Mouse (Mus musculus) MEL (cell line): ENCODE measurements around the gene Cramp1l.

ENCODE experiments used
- CTCF ChIP-seq, 3 experiments: IDR thresholded peaks in 2 of 3; conservative IDR thresholded peaks in 1 of 3; 2 replicates each; pipeline ENCODE4 v1.5.1; 2011 to 2012; ENCODE audit warnings: low read length in 3 of 3, low read depth in 2 of 3, mild to moderate bottlenecking in 2 of 3, improper control_type of control experiment in 1 of 3, inconsistent platforms in 1 of 3, mixed read lengths in 1 of 3, moderate library complexity in 1 of 3; ENCODE audit not compliant: control insufficient read depth in 1 of 3, insufficient read depth in 1 of 3, poor library complexity in 1 of 3, severe bottlenecking in 1 of 3
- GATA1 ChIP-seq: IDR thresholded peaks from 2 replicates; pipeline ENCODE4 v1.6.1; 2011; ENCODE audit warnings: low read depth, low read length, improper control_type of control experiment
- HCFC1 ChIP-seq: IDR thresholded peaks from 2 replicates; pipeline ENCODE4 v1.6.1; 2012; ENCODE audit warnings: low read depth, mild to moderate bottlenecking, inconsistent platforms, low read length, improper control_type of control experiment, moderate library complexity
- MAFK ChIP-seq: IDR thresholded peaks from 2 replicates; pipeline ENCODE4 v1.6.1; 2011; ENCODE audit warnings: low read depth, mild to moderate bottlenecking, low read length, improper control_type of control experiment, borderline replicate concordance
- MAZ ChIP-seq: IDR thresholded peaks from 2 replicates; pipeline ENCODE4 v1.6.1; 2012; ENCODE audit warnings: low read depth, mild to moderate bottlenecking, inconsistent platforms, low read length, improper control_type of control experiment
- MYB ChIP-seq: IDR thresholded peaks from 2 replicates; pipeline ENCODE4 v1.6.1; 2011; ENCODE audit warnings: mild to moderate bottlenecking, low read depth, low read length, improper control_type of control experiment
- RCOR1 ChIP-seq: IDR thresholded peaks from 2 replicates; pipeline ENCODE4 v1.6.1; 2012; ENCODE audit warnings: low read depth, mild to moderate bottlenecking, inconsistent platforms, low read length, improper control_type of control experiment
- TBP ChIP-seq: IDR thresholded peaks from 2 replicates; pipeline ENCODE4 v1.8.0; 2011; ENCODE audit warnings: low read depth, low read length, improper control_type of control experiment
- USF1 ChIP-seq: IDR thresholded peaks from 2 replicates; pipeline ENCODE4 v1.6.1; 2014; ENCODE audit warnings: low read depth, mild to moderate bottlenecking, inconsistent platforms, low read length, improper control_type of control experiment, moderate library complexity
- ZNF384 ChIP-seq: IDR thresholded peaks from 2 replicates; pipeline ENCODE4 v1.6.1; 2012; ENCODE audit warnings: low read depth, mild to moderate bottlenecking, inconsistent platforms, low read length, improper control_type of control experiment

DNA sequence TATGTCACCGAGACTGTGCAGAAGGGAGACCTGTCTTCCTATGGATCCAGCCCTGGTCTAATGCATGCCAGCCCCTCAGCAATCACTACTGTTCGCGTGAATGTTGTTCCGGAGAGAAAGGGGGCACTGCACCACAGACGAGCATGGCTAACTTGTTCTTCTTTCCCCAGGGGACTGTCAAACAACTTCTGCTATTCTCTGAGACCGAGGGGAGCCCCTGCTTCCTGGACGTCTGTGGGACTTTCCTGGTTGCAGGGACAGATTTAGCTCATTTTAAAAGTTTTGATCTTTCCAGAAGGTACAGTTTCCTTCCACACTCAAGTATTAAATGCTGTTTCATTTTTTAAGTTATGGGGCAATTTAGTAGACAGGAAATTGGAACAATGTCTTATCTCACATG lies 29.3 kb upstream of the Cramp1l start:
- no peak for TF ChIP-seq GATA1
- TF ChIP-seq CTCF (IDR thresholded peaks at IDR 0.05 in 2 of 3, conservative IDR thresholded peaks at IDR 0.05 in 1 of 3; ENCODE audit: control insufficient read depth in 1 of 3, insufficient read depth in 1 of 3, low read depth in 2 of 3, low read length in 3 of 3, poor library complexity in 1 of 3, severe bottlenecking in 1 of 3): no peak
- TF ChIP-seq ZNF384: no peak
- no peak for TF ChIP-seq RCOR1
- TF ChIP-seq USF1: no peak
- no peak for TF ChIP-seq MAZ
- no peak for TF ChIP-seq TBP
- TF ChIP-seq MAFK: no peak
- no peak for TF ChIP-seq MYB
- TF ChIP-seq HCFC1: no peak
